ENCODE assay signal across 15 mouse cellular contexts in genomic region chr14:16737781-16738180, GRCm38 (mm10).
DNase-seq lines count a peak whose midpoint lies in the region.
"Had no signal": no experiment of that assay in that cellular context is flagged by ENCODE, and none has a peak within 500 bp of the region (broad histone marks: within the 10 kb centered on the region; RNA-seq: fewer than 3 reads in every experiment).

No protein-coding gene starts in this region.

- DNase-seq in right cerebral cortex, adult 18-20 months, result peak; percentile 23
- DNase-seq in right cerebral cortex, postnatal 36 days (ENCODE audit: low spot score in 2 of 2), result no peak
- DNase-seq in brain, adult 2 months (ENCODE audit: low read depth, low spot score), result peak; percentile 62
- no peak for DNase-seq in kidney, postnatal 4 days
- DNase-seq: adrenal gland, adult 2 months; adrenal gland, adult 8-10 months; adrenal gland, postnatal 10 days; adrenal gland, postnatal 14 days; adrenal gland, postnatal 25 days; adrenal gland, postnatal 36 days; B cell, adult 2 months; cerebellum, adult 11 months; cerebellum, adult 11-12 months; cerebellum, adult 18-20 months; cerebellum, adult 2 months had no signal

Comparison
In these comparisons a context has a peak if more than half of its experiments do, and no peak if none do; other contexts are left out.
1. DNase-seq: peak in right cerebral cortex, adult 18-20 months (single experiment) and brain, adult 2 months (single experiment); none in right cerebral cortex, postnatal 36 days (0 of 2) and kidney, postnatal 4 days (0 of 2).